Mouse (Mus musculus) right cerebral cortex, adult 2 months (tissue): ENCODE data around the gene Utp15.
A peak's percentile ranks its signal among the peaks of the same experiment; 100 is the strongest.

Experiments
- DNase-seq, 2 experiments: peaks; one replicate each; pipeline ENCODE4 v3.0.0; 2021 to 2022; ENCODE audit warnings: low spot score in 2 of 2

The Utp15 gene

GRCm38 (mm10) chr13:98262636-98263457, at the start of gene Utp15, which contains the start of gene Ankra2:
Gene Utp15, minus strand, starts transcription at chr13:98263041.
Gene Ankra2, plus strand, starts transcription at chr13:98263074.
- DNase-seq = peak; percentile 98 to 99

- no peak for DNase-seq
Observed at GRCm38 (mm10) chr13:98311597-98311996, 48.8 kb upstream of the Utp15 start.

- no peak for DNase-seq
Observed at GRCm38 (mm10) chr13:98308724-98309123, 45.9 kb upstream of the Utp15 start.

GRCm38 (mm10) chr13:98308004-98308403, 45.2 kb upstream of the Utp15 start:
- DNase-seq = no peak

GRCm38 (mm10) chr13:98306852-98307475, 44.1 kb upstream of the Utp15 start:
- DNase-seq = peak; percentile 24 to 43

GRCm38 (mm10) chr13:98306393-98306792, 43.6 kb upstream of the Utp15 start:
- no peak for DNase-seq

- no peak for DNase-seq
Observed at GRCm38 (mm10) chr13:98305257-98305656, 42.4 kb upstream of the Utp15 start.

- peak; percentile 84 to 90 for DNase-seq
Observed at GRCm38 (mm10) chr13:98298833-98299758, 36.3 kb upstream of the Utp15 start.

GRCm38 (mm10) chr13:98297883-98298482, 35.1 kb upstream of the Utp15 start:
- no peak for DNase-seq

GRCm38 (mm10) chr13:98296072-98296471, 33.2 kb upstream of the Utp15 start:
- DNase-seq = no peak

GRCm38 (mm10) chr13:98291712-98292111, 28.9 kb upstream of the Utp15 start:
- no peak for DNase-seq

GRCm38 (mm10) chr13:98290719-98291118, 27.9 kb upstream of the Utp15 start:
- no peak for DNase-seq

GRCm38 (mm10) chr13:98280990-98281650, 18.3 kb upstream of the Utp15 start:
- no peak for DNase-seq

- DNase-seq = no peak
Observed at GRCm38 (mm10) chr13:98279686-98280085, 16.8 kb upstream of the Utp15 start, which contains the start of gene Gm21976. Gene Gm21976, plus strand, starts transcription at chr13:98279887.

- no peak for DNase-seq
Observed at GRCm38 (mm10) chr13:98277501-98277900, 14.7 kb upstream of the Utp15 start.

GRCm38 (mm10) chr13:98276253-98276652, 13.4 kb upstream of the Utp15 start:
- DNase-seq = no peak

- DNase-seq = no peak
Observed at GRCm38 (mm10) chr13:98275646-98276045, 12.8 kb upstream of the Utp15 start.

- DNase-seq = no peak
Observed at GRCm38 (mm10) chr13:98274023-98274422, 11.2 kb upstream of the Utp15 start.

- no peak for DNase-seq
Observed at GRCm38 (mm10) chr13:98264111-98264510, 1.3 kb upstream of the Utp15 start.

- no peak for DNase-seq
Observed at GRCm38 (mm10) chr13:98263458-98263987, 682 bp upstream of the Utp15 start.

- DNase-seq = peak; percentile 73 to 76
Observed at GRCm38 (mm10) chr13:98254921-98255320, 7.9 kb downstream of the Utp15 start.
